Mouse (Mus musculus) stomach, postnatal 0 days (tissue): ENCODE data around the gene Mrpl52. TPM values are rescaled to one million over a fixed set of nuclear protein-coding genes. Genes with fewer than 3 reads are reported as not detected.
A peak's percentile ranks its signal among the peaks of the same experiment; 100 is the strongest.

Experiments used
- ATAC-seq: fragments of 200-750 bp; cut with Nextera tagmentation; 2 replicates; pipeline ENCODE4 v1.8.0; 2017; ENCODE audit not compliant: low FRiP score, low TSS enrichment
- DNase-seq: peaks from one replicate; pipeline ENCODE4 v3.0.0-alpha.2; 2016; ENCODE audit warnings: low spot score
- H3K27ac ChIP-seq: fragments of 300-500 bp; sonication (generic); replicated peaks from 2 replicates; pipeline ENCODE4 v1.5.1; 2014; ENCODE audit warnings: mild to moderate bottlenecking, control low read depth
- H3K27me3 ChIP-seq: fragments of 300-500 bp; sonication (generic); 2 replicates; pipeline ENCODE4 v1.6.1; 2014; ENCODE audit warnings: low read length; ENCODE audit not compliant: control insufficient read depth, insufficient read depth
- H3K36me3 ChIP-seq: fragments of 300-500 bp; sonication (generic); 2 replicates; pipeline ENCODE4 v1.6.1; 2014; ENCODE audit warnings: low read length, mixed read lengths; ENCODE audit not compliant: control insufficient read depth, insufficient read depth
- H3K4me1 ChIP-seq: fragments of 300-500 bp; sonication (generic); replicated peaks from 2 replicates; pipeline ENCODE4 v1.6.1; 2014; ENCODE audit warnings: antibody characterized with exemption; ENCODE audit not compliant: control insufficient read depth, insufficient read depth
- H3K4me2 ChIP-seq: fragments of 300-500 bp; sonication (generic); replicated peaks from 2 replicates; pipeline ENCODE4 v1.6.1; 2014; ENCODE audit warnings: low read depth, mild to moderate bottlenecking, control low read depth, moderate library complexity
- H3K4me3 ChIP-seq: fragments of 300-500 bp; sonication (generic); 2 replicates; pipeline ENCODE4 v1.5.1; 2014; ENCODE audit warnings: low read depth, low read length, control low read depth
- H3K9ac ChIP-seq: fragments of 300-500 bp; sonication (generic); 2 replicates; pipeline ENCODE4 v1.6.1; 2014; ENCODE audit warnings: mild to moderate bottlenecking, low read length, control low read depth, mixed read lengths
- H3K9me3 ChIP-seq: fragments of 300-500 bp; sonication (generic); 2 replicates; pipeline ENCODE4 v1.6.1; 2016; ENCODE audit warnings: low read length; ENCODE audit not compliant: control insufficient read depth
- CTCF ChIP-seq: IDR thresholded peaks from 2 replicates; pipeline ENCODE4 v1.5.1; 2016; ENCODE audit warnings: antibody characterized with exemption, low read depth, mild to moderate bottlenecking, moderate library complexity
- EP300 ChIP-seq: optimal IDR thresholded peaks from 2 replicates; pipeline ENCODE3; 2016; ENCODE audit warnings: antibody characterized with exemption
- WGBS: fragments of 180-500 bp; shearing (Covaris S2); extraction: QIAGEN DNeasy Blood & Tissue Kit; methylation state at CpG from one replicate; pipeline ENCODE4 v1.1.7; 2014; 5-methylcytosine and 5-hydroxymethylcytosine counted together
- polyA plus RNA-seq: library from polyadenylated mRNA; unstranded; fragments of >200 nt; fragmentation: Nextera tagmentation; extraction: Ambion mirVana; gene quantifications from 2 replicates; pipeline ENCODE4 v1.2.1, GENCODE M21; 2015

Mrpl52 gene
- polyA plus RNA-seq, 1 experiment from 2014 or later = 339 TPM

- DNase-seq (no peak), ATAC-seq (no peak)
- no peak for TF ChIP-seq EP300
- TF ChIP-seq CTCF = no peak
- Histone ChIP-seq H3K9ac (no peak overlapping the region), H3K4me1 (peaks cover 14% of the 10 kb centered on the region), H3K4me3 (no peak overlapping the region), H3K9me3 (no peaks in the 10 kb centered on the region), H3K36me3 (no peaks in the 10 kb centered on the region), H3K27me3 (no peaks in the 10 kb centered on the region), H3K27ac (no peak overlapping the region), H3K4me2 (no peak overlapping the region)
- 76% methylated on average over 5 of the region's 5 CpGs for WGBS
Observed at GRCm38 (mm10) chr14:54428421-54428820, 1.7 kb downstream of the Mrpl52 start.

GRCm38 (mm10) chr14:54429332-54430093 is 2.8 kb downstream of the Mrpl52 start:
- Histone ChIP-seq H3K4me1 (peaks cover 17% of the 10 kb centered on the region), H3K4me2 (no peak overlapping the region; the same call in 1 of the 2 replicates), H3K27me3 (no peaks in the 10 kb centered on the region), H3K4me3 (no peak overlapping the region), H3K36me3 (no peaks in the 10 kb centered on the region), H3K27ac (peak overlapping the region; percentile 98), H3K9ac (no peak overlapping the region), H3K9me3 (no peaks in the 10 kb centered on the region)
- 32% methylated on average over 7 of the region's 7 CpGs for whole genome bisulfite sequencing
- ATAC-seq = no peak
- DNase-seq = peak; percentile 38
- TF ChIP-seq EP300 (no peak), CTCF (no peak)

- Histone ChIP-seq H3K4me3 (peak overlapping the region; percentile 88), H3K27ac (peak overlapping the region; percentile 98), H3K27me3 (no peaks in the 10 kb centered on the region), H3K4me2 (peak overlapping the region; percentile 77), H3K9me3 (no peaks in the 10 kb centered on the region), H3K36me3 (no peaks in the 10 kb centered on the region), H3K4me1 (peaks cover 19% of the 10 kb centered on the region), H3K9ac (peak overlapping the region; percentile 96)
- 7% methylated on average over 18 of the region's 18 CpGs for WGBS
- TF ChIP-seq CTCF (no peak), EP300 (no peak)
- ATAC-seq = no peak
- DNase-seq = no peak
Observed at GRCm38 (mm10) chr14:54430406-54431145, 3.9 kb downstream of the Mrpl52 start.

GRCm38 (mm10) chr14:54431334-54432077 is 4.8 kb downstream of the Mrpl52 start, which contains the start of gene Mmp14:
Gene Mmp14 (plus strand): TSS chr14:54431612.
- Histone ChIP-seq H3K36me3 (peaks cover 2% of the 10 kb centered on the region; the same call in 1 of the 2 replicates), H3K27me3 (no peaks in the 10 kb centered on the region), H3K9me3 (no peaks in the 10 kb centered on the region), H3K4me1 (peaks cover 19% of the 10 kb centered on the region), H3K27ac (peak within 1 kb of the TSS; percentile 98), H3K4me2 (peak within 1 kb of the TSS; percentile 77), H3K9ac (peak within 1 kb of the TSS; percentile 96), H3K4me3 (peak within 1 kb of the TSS; percentile 88)
- WGBS = under 1% methylated on average over 44 of the region's 49 CpGs
- ATAC-seq (peak; percentile 22; the same call in 1 of the 2 replicates), DNase-seq (peak; percentile 69)
- TF ChIP-seq EP300 (peak; percentile 41), CTCF (peak; percentile 72)

- 2% methylated on average over 52 of the region's 54 CpGs for WGBS
- peak; percentile 41; the same call in 1 of the 2 replicates for TF ChIP-seq CTCF
- no peak for TF ChIP-seq EP300
- DNase-seq (peak; percentile 62), ATAC-seq (peak; percentile 19; the same call in 1 of the 2 replicates)
- H3K4me2 ChIP-seq = peak overlapping the region; percentile 77
- H3K4me3 ChIP-seq = peak overlapping the region; percentile 88
- H3K27ac ChIP-seq = peak overlapping the region; percentile 98
- peaks cover 19% of the 10 kb centered on the region for H3K4me1 ChIP-seq
- H3K36me3 ChIP-seq = peaks cover 2% of the 10 kb centered on the region; the same call in 1 of the 2 replicates
- H3K27me3 ChIP-seq = no peaks in the 10 kb centered on the region
- H3K9ac ChIP-seq = peak overlapping the region; percentile 96
- no peaks in the 10 kb centered on the region for H3K9me3 ChIP-seq
Observed at GRCm38 (mm10) chr14:54432078-54432836, 5.5 kb downstream of the Mrpl52 start.
